8 mouse cellular contexts compared by ENCODE assay signal in genomic region chr4:98726590-98727237, GRCm38 (mm10). TPM values are rescaled to one million over a fixed set of nuclear protein-coding genes. Genes with fewer than 3 reads are reported as not detected.
DNase-seq lines count a peak whose midpoint lies in the region; ATAC-seq and TF ChIP-seq lines count a peak whose summit lies in the region.
"Had no signal": no experiment of that assay in that cellular context is flagged by ENCODE, and none has a peak within 500 bp of the region (broad histone marks: within the 10 kb centered on the region; RNA-seq: fewer than 3 reads in every experiment).

Gene L1td1, plus strand, starts transcription at chr4:98726734.

- H3K4me1 ChIP-seq in lung, embryonic 16.5 days (replicated peaks; ENCODE audit: control insufficient read depth, insufficient read depth, low read length) = peaks cover 14% of the 10 kb centered on the region
- no peaks in the 10 kb centered on the region for H3K4me1 ChIP-seq in forebrain, postnatal 0 days (ENCODE audit: insufficient read depth)
- H3K4me1 ChIP-seq in liver, embryonic 16.5 days (ENCODE audit: control insufficient read depth, low read depth, low read length) = no peaks in the 10 kb centered on the region

- peaks cover 10% of the 10 kb centered on the region for H3K27me3 ChIP-seq in lung, embryonic 16.5 days (ENCODE audit: control insufficient read depth, insufficient read depth, low read depth, low read length)
- peaks cover 13% of the 10 kb centered on the region for H3K27me3 ChIP-seq in forebrain, postnatal 0 days (ENCODE audit: insufficient read depth, low read length)
- H3K27me3 ChIP-seq in liver, embryonic 16.5 days (ENCODE audit: control insufficient read depth, insufficient read depth, low read depth, low read length) = peaks cover 28% of the 10 kb centered on the region

- no peaks in the 10 kb centered on the region for H3K9me3 ChIP-seq in lung, embryonic 16.5 days (ENCODE audit: control insufficient read depth, low read length)
- no peaks in the 10 kb centered on the region for H3K9me3 ChIP-seq in forebrain, postnatal 0 days (ENCODE audit: low read length)
- H3K9me3 ChIP-seq in liver, embryonic 16.5 days (replicated peaks; ENCODE audit: control insufficient read depth, low read length) = no peaks in the 10 kb centered on the region

- DNase-seq in lung, postnatal 25 days (ENCODE audit: low spot score) = no peak
- no peak for DNase-seq in forebrain, postnatal 0 days
- no peak for DNase-seq in cerebellum, adult 9-11 months
- no peak for DNase-seq in adrenal gland, postnatal 25 days

- peak within 1 kb of the TSS; percentile 39 for H3K4me3 ChIP-seq in lung, embryonic 16.5 days (ENCODE audit: low read length)
- peak within 1 kb of the TSS; percentile 16; the same call in 1 of the 2 replicates for H3K4me3 ChIP-seq in forebrain, postnatal 0 days (ENCODE audit: low read depth, low read length)
- 0 out of 2 replicates have a peak within 1 kb of the TSS, but pooled peaks have one; percentile 1 for H3K4me3 ChIP-seq in liver, embryonic 16.5 days (ENCODE audit: low read depth, low read length)
- H3K4me3 ChIP-seq: myocyte had no signal

- H3K27ac ChIP-seq in lung, embryonic 16.5 days (ENCODE audit: low read length) = no peak within 1 kb of the TSS
- H3K27ac ChIP-seq in forebrain, postnatal 0 days (ENCODE audit: low read depth, low read length) = no peak within 1 kb of the TSS
- H3K27ac ChIP-seq in liver, embryonic 16.5 days (ENCODE audit: low read length) = no peak within 1 kb of the TSS

- ATAC-seq in lung, embryonic 16.5 days (ENCODE audit: low read depth) = peak; percentile 56
- ATAC-seq in forebrain, postnatal 0 days = 0 out of 2 replicates have a peak, but pooled peaks have one; percentile 12
- no peak; the same call in 1 of the 2 replicates for ATAC-seq in liver, embryonic 16.5 days (ENCODE audit: low read depth)
- ATAC-seq in megakaryocyte, adult 5-6 weeks (ENCODE audit: poor library complexity, severe bottlenecking) = no peak

- 11% methylated on average over 29 of the region's 29 CpGs for WGBS in lung, embryonic 16.5 days
- WGBS in forebrain, postnatal 0 days = 5% methylated on average over 29 of the region's 29 CpGs
- WGBS in liver, embryonic 16.5 days (ENCODE audit: insufficient replicate concordance) = 3% methylated on average over 29 of the region's 29 CpGs

- H3K36me3 ChIP-seq in lung, embryonic 16.5 days (ENCODE audit: control insufficient read depth, insufficient read depth, low read length) = no peaks in the 10 kb centered on the region
- H3K36me3 ChIP-seq in forebrain, postnatal 0 days (ENCODE audit: insufficient read depth) = no peaks in the 10 kb centered on the region
- H3K36me3 ChIP-seq in liver, embryonic 16.5 days (ENCODE audit: control insufficient read depth, insufficient read depth) = no peaks in the 10 kb centered on the region

- peak within 1 kb of the TSS; percentile 64 for H3K4me2 ChIP-seq in lung, embryonic 16.5 days (ENCODE audit: low read depth, low read length)
- peak within 1 kb of the TSS; percentile 37 for H3K4me2 ChIP-seq in forebrain, postnatal 0 days (ENCODE audit: low read depth)
- peak within 1 kb of the TSS; percentile 31 for H3K4me2 ChIP-seq in liver, embryonic 16.5 days (ENCODE audit: low read depth, low read length)

- peak within 1 kb of the TSS; percentile 62 for H3K9ac ChIP-seq in lung, embryonic 16.5 days (ENCODE audit: low read length)
- no peak within 1 kb of the TSS for H3K9ac ChIP-seq in forebrain, postnatal 0 days
- no peak within 1 kb of the TSS for H3K9ac ChIP-seq in liver, embryonic 16.5 days (ENCODE audit: low read depth, low read length)

- TF ChIP-seq CTCF in forebrain, postnatal 0 days (IDR thresholded peaks at IDR 0.05; ENCODE audit: low read depth) = no peak

RNA-seq across cellular contexts. Expression of gene L1td1, which starts in this region (rescaled TPM):
- 0.09 and 0.18 TPM in 2 replicates for polyA plus RNA-seq in lung, embryonic 16.5 days (2015; fragmentation: Nextera tagmentation; extraction: Ambion mirVana)
- not detected in 2 replicates for total RNA-seq in forebrain, postnatal 0 days (2014; rRNA removed)
- 0.05 TPM in 1 of 2 replicates, not detected in the other for polyA plus RNA-seq in forebrain, postnatal 0 days (2015; fragmentation: Nextera tagmentation; extraction: Ambion mirVana)
- not detected in 2 replicates for polyA plus RNA-seq in liver, embryonic 16.5 days (2015; fragmentation: Nextera tagmentation; extraction: Ambion mirVana)
- total RNA-seq in megakaryocyte, adult 5-6 weeks (2015) = not detected in 2 replicates
- total RNA-seq in megakaryocyte, adult 5-6 weeks (2017) = not detected in 2 replicates
- total RNA-seq in adrenal gland, postnatal 25 days (2021) = not detected in 2 replicates
- polyA plus RNA-seq: myocyte had no signal

Comparison
In these comparisons a context has a peak if more than half of its experiments do, and no peak if none do; other contexts are left out.
1. Peak in ATAC-seq, H3K4me3 ChIP-seq, H3K9ac ChIP-seq and H3K4me2 ChIP-seq in lung, embryonic 16.5 days; RNA of the gene not detected or under 1 TPM.
2. Peak in ATAC-seq, H3K4me3 ChIP-seq and H3K4me2 ChIP-seq in forebrain, postnatal 0 days; RNA of the gene not detected or under 1 TPM.